Mouse (Mus musculus) layer of hippocampus, adult 8-10 months (tissue): ENCODE measurements at regions not wholly inside any gene's neighbourhood (a gene's known extent, or its start where the extent isn't known, plus 50 kb on each side); places are given as distances from the start of the nearest gene placed in this dataset.
A peak's percentile ranks its signal among the peaks of the same experiment; 100 is the strongest.

ENCODE experiments used
- DNase-seq, 2 experiments: peaks; one replicate each; pipeline ENCODE4 v3.0.0; 2022; ENCODE audit warnings: low spot score in 2 of 2

DNA sequence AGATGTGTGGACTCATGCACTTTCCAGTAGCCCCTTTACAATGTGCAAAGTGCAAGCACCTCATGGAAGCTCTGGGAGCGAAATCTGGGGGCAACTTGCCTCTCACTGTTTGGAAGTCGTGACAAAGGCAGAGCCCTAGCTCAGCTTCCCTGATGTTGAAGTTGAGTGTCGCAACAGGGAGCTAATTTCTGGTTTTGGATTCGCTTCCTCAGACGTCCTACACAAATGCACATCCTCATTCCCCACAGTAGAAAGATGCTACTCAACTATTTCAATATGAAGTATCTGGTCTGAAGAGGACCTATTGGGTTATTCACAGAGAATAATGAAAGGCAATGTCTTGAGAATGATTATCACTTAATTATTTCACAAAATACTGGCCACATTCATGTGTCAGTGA, 331.3 kb downstream of the Adgrl2 start:
- DNase-seq, result no peak

DNA sequence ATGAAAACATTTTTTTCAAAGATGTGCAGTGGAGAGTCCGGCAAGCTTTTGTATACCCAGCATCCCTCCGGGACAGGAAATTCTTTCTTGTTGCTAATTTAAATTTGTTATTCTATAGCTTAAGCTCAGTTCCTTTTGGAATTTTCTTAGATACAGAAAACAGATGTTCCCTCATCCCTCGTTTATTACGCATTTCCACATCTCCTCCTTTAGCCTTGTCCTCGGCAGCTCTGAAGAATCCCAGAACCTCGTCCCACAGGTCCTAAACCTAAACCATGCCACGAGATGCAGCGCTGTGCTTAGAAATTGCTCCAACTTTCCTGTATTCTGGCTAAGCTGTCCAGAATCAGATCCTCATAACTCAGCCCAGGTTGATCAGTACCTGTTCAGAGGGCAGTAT, 332.0 kb downstream of the Adgrl2 start:
- no peak for DNase-seq

DNA sequence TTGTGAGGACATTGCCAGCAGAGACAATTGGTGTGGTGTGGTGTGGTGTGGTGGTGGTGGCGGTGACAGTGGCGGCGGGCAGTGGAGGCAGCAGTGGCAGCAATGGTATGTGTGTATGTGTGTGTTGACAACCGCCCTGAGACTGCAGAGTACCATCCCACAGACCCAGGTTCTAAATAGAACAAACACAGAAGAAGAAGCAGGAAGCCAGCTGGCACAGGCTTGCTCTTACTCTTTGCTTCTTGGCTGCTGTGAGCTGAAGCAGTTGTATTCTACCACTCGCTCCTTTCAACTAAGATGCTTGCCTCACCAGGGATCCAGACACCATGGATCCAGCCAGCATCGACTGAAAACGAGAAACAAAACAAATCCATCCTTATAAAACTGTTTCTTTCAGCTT, 334.2 kb downstream of the Adgrl2 start:
- DNase-seq, result peak; percentile 7 to 20

DNA sequence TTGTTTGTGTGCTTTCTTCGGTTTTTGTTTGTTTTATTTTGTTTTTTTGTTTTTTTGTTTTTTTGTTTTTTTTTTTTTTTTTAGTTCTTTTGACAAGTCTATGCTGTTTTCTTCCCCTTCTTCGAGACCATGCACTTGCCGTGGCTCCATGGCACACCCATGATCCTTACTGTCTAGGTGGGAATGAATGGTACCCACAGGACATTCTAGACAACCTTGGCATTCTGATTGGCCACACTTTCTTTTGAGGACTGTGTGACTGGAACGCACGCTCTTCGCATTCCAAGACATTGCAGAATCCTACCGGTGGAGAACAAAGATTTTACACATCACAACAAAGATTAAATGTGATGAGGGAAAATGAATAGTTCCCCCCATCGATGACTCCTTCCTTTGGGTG, 340.1 kb downstream of the Adgrl2 start:
- no peak for DNase-seq

DNA sequence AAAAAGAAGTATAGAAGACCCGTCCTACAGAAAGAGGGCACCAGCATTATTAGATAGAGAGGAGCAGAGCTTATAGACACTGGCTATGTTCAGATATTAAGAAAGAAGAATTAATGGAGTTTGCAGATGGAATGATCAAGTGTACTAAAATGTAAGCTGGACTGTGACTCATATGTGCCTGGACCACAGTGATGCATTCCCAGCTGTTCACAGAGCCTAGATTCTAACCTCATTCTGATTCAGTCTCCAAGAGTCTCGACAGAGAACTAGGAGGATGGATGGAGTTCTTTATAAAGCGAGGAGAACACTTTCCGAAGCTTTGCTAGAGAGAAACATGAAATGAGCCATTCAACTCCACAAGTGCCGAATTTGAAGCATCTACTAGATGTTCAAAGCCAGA, 345.4 kb downstream of the Adgrl2 start:
- DNase-seq, result no peak

DNA sequence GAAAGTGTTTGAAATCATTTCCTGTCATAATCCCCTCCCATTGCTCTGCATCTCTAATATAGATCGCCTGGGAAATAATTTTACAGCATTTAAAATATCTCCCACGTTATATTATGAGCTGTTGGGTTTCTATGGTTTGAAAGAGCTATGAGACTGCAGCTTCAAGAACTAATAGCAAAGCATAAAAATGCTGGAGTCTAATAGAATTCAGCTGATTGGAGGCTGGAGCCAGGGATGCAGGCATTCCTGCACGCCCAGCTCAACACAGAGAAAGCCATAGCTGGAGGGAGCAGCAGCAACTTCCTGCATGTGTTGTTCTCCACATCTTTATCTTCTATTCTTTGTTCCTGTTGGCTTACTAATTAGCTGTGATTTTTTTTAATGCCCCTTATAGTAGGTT, 348.8 kb downstream of the Adgrl2 start:
- DNase-seq, result no peak

DNA sequence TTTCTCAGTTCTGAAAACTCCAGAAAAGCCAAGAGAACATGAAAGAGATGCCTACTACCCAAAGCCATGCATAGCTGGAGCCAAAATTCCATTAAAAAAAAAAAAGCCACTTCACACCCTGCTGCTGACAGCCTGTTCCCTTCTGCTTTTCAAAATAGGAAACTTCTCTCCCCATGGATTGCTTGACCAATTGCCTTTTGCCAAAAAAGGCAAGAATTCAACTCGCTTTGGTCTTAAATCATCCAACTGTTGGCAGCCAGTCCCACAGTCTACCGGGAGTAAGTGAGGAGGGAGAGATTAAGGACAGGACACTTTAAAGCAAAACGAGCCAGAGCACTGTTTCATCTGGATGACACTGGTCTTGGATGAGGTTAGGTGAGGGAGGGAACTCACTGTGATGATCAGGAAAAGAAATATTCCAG, 349.7 kb downstream of the Adgrl2 start:
- no peak for DNase-seq

DNA sequence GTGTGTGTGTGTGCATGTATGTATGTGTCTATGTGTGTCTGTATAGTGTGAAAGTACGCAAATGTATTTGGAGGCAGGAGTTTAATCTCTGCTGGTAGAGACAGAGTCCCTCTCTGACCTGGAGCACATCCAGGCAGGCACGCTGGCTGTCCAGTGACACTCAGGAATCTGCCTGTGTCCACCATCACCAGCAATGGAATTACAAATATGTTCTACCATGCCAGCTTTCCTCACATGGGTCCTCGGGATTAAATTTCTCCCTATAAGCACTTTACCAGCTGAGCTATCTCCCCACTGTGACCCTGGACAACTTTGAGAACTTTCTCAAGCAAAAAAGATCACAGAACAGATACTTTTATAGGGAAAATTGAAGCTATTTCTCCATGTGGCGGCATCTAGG, 355.3 kb downstream of the Adgrl2 start:
- DNase-seq, result no peak

DNA sequence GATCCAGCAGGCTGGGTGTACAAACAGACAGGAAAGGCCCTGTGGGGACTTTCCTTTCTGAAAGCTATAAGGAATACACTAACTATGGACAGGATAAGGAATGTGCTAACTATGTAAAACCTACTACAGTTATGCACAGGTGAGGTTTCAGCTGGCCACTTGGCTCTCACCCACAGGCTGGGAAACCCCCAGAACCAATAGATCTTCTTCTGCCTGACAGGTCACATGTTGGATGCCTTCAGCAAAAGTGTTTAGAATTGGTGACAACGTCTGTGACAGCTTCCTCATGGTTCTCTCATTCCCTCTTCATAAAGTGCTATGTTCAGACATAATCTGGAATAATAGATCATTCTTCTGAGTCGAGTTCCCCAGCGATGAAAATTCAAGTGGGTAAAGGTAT, 356.0 kb downstream of the Adgrl2 start:
- no peak for DNase-seq

DNA sequence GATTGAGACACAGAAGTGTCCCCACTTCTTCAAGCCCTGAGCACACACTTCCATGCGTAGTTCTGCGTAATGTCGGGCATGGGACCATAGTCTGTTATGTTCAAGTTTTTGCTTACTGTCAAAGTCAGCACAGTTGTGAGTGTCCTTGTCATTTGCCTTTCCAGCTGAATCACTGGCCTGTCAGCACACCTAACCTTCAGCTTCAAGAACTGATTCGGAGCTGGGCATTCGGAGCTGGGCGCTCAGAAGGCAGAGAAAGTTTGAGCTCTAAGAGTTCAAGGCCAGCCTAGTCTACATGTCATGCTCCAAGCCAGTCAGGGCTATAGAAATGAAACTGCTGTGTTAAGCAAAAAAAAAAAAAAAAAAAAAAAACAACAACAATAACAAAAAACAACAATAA, 357.1 kb downstream of the Adgrl2 start:
- no peak for DNase-seq

DNA sequence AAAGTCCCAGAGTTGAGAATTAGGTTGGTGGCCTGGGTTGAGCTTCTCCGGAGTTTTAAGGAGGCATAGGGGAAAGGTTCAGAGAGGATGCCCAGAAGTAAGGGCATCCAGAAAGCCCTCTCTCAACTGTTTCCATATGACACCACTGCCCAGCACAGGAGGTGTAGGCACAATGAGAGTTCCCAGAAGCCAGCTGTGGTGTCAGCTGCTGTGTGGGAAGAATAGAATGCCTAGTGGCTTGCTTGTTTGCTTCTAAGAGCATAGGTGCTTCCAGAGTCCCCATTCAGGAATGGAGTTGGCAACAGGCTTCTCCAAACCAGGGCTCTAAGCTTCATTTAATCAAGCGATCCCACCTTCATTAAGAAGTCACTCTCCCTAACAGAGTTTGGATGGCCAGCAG, 357.9 kb downstream of the Adgrl2 start:
- no peak for DNase-seq

DNA sequence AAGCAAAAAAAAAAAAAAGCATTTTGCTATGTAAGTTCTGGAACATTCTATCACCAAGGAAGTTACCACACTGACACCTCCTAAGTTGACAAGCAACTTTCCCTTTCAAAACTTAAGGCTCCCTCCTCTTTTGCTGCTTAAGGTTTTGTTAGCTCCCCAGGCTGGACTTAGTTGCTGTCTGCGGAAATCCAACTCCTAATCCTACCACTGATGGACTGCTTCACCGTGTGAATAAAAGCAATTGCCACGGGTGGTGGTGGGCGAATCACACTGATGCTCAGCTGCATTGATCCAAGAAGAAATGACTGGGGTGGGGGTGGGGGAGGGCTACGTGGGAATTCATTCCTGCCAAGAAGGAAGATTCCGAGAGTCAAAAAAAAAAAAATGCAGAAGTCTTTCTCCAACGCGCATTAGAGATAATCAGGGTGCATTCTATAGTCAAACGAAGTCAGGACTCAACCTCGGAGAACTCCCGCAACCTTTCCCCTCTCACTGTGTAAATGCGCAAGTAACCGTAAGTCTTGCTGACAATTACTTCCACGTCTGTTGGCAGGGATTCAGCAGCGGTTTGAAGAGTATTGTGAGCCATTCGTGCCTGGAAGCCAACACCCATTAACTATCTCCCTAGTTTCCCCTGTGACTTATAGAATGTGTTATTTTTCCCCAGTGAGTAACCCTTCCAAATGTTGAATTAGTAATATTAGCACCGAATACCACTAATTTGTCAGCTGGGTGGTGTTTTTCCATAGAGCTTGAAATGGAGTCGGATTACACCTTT, 358.8 kb downstream of the Adgrl2 start:
- DNase-seq, result no peak

DNA sequence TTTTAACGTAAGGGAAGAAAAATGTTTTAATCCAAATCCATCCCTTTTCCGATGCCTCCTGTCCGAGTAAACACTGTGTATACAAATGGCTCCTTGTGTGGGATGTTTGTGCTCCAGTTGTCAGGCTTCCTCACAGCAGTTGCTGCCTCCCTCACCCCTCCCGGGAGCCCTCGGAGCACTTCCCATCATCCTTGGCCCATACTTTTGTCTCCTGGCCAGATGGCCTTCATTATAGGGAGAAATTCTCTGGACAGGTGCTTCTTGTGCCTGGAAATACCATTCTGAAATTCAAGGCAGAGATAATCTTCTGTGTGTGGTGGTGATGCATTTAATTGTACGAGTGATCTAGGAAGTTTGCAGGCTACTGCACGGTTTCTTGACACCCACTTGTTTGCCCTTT, 359.5 kb downstream of the Adgrl2 start:
- DNase-seq, result no peak

DNA sequence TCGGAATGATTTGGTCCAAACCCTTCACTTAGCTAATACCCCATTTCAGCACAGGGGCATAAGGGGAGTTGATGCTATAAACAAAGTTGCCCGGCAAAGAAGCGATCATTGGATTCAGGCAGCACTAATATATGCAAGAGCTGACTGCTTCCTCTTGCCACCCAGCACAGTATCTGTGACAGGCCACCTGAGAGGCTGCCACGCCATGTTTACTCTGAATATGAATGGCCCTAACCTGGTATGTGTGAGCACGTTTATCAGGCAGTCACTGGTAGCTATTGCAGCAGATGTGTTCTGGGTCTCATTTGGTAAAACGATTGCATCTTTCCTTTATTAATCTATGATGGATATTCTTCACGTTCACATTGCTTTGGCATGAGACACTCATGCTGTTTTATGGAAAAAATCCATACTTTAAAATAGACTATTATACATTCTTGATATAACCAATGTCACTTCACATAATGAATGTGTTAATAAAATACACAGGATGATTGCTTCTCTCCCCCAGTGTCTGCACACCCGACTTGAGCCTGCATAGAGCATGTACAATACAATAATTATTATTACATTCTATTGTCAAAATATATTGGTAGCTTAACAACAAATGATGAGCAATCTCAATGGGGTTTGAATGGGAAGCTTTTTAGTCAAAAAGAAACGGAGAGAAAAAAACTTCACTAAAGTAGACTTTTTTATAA, 375.2 kb downstream of the Adgrl2 start:
- DNase-seq, result no peak

DNA sequence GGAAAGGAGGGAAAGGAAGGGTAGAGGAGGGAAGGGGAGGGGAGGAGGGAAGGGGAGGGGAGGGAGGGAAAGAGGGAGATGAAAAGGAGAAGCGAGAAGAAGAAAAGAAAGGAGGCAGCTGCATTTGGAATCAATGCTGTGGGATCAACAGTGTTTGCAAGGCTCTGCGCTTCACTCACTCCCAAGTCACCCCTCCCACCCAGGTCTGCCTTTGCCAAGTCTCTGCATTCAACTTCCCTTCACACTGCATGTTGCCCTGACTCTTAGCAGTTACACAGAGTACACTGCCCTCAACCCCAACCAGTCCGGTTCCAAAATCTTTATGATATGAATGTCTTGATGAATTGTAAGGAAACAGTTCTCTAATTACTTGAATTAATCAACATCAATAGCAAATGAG, 376.9 kb downstream of the Adgrl2 start:
- DNase-seq, result no peak

DNA sequence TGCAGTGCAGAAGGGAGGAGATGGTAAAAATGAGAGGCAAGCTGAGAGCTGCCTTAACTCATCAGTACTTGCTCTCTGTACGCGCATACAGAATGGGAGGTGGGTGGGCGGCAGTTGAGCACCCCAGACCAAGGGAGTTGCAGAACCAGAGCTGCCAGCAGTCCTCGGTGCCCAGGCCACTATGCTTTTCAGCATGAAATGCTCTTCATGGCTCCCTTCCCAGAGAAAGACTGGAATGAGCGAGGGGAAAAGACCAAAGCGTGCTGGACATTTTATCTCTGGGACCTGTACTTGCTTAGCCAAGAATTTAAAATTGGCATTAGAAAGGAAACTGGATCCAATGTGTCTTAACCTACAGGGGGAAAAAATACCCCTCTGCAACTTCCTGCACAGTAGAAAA, 387.1 kb downstream of the Adgrl2 start:
- no peak for DNase-seq

DNA sequence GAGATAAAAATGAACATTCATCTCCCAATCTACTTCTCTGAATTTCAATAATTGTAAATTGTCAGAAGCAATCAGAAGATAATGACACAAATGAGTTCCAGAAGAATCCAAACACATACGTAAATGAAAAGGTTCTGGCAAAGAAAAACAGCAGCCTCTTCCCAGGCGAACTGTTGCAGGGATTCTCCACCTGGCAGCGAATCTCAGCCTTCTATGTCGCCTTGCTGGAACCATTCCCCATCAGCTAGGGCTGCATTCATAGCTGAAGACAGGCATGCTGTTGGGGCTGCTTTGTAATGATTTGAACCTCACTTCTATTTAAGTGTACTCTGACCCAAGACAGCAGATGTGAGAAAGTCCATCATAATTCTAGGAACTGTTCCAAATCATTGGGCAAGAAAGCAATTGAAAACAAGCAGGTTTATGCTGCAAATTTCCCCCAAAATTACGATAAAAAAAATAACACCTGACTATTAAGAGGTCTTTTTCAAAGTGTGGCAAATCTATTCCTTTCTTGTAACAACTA, 387.6 kb downstream of the Adgrl2 start:
- DNase-seq, result no peak

DNA sequence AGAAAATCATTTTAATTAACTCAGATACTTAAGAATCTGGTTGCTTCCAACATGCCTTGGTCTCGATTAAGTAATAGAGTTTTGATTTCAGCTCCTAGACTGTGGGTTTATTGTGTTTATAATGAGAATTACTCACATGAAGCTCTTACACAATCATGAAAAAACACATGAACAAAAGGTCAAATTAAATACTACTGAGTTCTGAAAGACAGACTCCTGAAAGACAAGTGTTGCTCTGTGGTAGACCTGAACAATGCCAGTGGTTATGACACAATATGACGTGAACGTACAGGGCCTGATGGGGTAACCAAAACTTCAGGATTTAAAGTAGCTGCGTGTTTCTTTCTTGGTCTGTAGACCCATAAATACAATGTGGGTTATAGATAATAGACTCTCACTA, 394.8 kb downstream of the Adgrl2 start:
- no peak for DNase-seq

DNA sequence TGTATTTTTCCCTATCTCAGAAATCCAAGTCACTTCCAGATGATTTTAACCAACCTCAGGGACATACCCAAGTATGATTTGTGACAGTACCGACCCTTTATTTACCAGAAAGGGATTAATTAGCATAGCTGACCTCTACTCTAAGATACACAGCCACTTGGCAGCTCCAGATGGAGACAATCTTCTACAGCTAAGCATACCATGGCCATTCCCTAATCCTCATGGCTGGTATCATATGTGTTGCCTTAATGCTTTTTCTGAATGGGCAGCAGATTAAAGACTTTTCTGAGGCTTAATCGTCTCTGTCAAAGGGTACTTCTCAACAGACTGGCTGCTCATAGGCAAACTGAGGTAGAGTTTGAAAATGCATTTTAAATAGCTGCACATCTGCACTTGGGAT, 400.8 kb downstream of the Adgrl2 start:
- DNase-seq, result no peak

DNA sequence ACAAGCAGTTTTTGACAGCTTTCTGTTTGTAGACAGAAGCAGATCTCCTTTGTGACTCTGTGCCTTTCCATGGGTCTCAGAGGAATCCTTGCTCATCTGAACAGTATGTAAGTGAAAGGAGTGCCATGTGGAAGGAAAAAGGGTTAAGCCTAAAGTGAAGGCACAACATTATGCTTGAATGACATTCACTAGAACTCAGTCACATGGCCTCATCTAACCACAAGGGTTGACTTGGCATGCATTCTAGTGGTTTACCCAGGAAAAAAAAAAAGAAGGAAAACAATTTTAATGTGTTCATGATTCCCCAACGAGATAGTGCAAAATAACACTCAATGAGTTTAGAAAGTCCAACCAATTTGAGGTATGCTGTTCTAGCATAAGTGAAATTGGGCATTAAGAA, 414.6 kb downstream of the Adgrl2 start:
- no peak for DNase-seq

DNA sequence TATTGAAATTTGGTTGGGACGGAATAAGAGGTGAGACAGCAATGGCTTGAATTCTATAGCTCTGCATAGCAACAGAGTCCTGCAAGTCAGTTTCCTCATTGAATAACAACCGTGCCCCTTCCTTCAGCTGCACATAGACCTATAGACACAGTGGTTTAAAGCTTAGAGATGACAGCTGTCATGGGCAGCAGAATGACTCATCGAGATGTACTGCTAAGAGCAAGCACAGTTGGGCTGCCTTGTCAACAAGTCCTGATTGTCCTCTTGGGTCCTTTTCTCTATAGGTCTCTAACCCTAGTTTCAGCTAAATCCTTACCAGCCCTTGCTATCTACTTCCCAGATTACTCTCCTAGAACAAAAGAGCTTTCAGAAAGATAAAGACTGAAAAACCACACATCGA, 417.9 kb downstream of the Adgrl2 start:
- no peak for DNase-seq

DNA sequence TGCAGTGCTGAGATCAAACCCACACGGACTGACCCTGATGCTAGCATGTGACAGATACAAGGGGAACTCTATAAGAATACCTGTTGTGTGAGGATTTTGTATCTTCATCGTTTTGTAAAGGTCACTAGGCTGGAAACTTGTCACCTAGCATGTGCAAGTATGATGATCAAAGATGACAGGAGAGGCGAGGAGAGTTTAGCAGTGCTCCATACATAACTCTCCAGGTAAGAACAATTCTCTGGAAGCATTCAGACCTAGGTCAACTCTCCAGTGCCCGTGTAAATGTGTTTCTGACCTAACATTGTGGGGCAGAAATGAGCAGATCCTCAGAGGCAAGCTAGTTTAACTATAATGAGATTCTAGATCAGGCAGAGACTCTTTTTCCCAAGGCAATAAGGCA, 425.6 kb downstream of the Adgrl2 start:
- no peak for DNase-seq

DNA sequence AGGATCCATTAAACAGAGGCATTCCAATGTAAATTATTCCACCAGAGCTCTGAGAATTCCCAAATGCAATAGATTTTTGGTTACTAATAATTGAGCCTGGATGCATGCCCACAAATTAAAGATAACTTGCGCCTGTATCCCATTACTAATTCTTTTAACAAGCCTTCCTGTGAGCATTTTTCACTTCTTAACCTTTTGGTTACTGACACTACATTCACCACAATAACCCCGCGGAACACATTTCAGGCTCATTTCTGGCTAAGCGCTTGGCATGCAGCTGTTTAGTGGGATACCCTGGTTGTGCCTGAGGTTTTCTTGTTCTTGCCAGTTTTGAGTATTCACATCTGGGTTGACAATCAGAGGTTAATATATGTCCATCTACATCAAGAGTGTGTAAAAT, 429.1 kb downstream of the Adgrl2 start:
- no peak for DNase-seq
